Mouse (Mus musculus) liver, postnatal 0 days (tissue): ENCODE results near the gene Bola1.

ENCODE experiments used
- CTCF ChIP-seq: sonication (generic); IDR thresholded peaks from 2 replicates; pipeline ENCODE4 v1.5.1; 2016; ENCODE audit warnings: antibody characterized with exemption, low read depth
- EP300 ChIP-seq: IDR thresholded peaks from 2 replicates; pipeline ENCODE4 v1.6.1; 2016; ENCODE audit warnings: antibody characterized with exemption, low read depth, mild to moderate bottlenecking

DNA sequence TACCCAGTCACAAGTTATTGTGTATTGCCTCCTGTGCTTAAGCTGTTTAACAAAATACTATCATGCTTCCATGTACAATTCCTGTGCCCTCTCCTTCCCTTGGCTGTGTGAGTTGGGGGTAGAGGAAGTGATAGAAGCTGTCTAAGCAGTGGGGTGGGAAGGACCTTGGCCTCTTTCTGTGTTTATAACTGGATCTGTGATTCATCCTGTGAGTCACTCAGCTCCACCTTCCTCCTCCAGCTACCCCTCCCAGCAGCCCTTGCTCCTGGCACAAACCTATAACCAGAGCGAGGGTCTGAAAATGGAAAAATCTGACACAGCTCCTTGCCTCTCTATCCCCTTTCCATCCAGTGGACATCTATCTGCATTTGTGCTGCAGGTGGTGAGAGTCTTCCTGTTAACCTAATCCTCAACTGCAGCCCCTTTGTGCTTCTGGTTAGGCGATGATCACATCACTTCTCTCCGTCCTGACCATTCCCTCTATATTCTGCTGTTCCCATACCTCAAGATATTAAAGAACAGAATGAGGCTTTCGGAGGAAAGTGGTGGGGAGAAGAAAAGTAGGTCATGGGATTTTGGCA lies 59.2 kb downstream of the Bola1 start:
- TF ChIP-seq CTCF, result no peak
- TF ChIP-seq EP300, result no peak
